In genomic region chr1:73807206-73807605, GRCm38 (mm10) we compare ENCODE assay signal across 18 mouse cellular contexts.
DNase-seq lines count a peak whose midpoint lies in the region; ATAC-seq and TF ChIP-seq lines count a peak whose summit lies in the region.
"Had no signal": no experiment of that assay in that cellular context is flagged by ENCODE, and none has a peak within 500 bp of the region (broad histone marks: within the 10 kb centered on the region; RNA-seq: fewer than 3 reads in every experiment).

No protein-coding gene starts in this region.

- no peak for TF ChIP-seq CTCF in lung, postnatal 0 days (IDR thresholded peaks at IDR 0.05)

- DNase-seq in heart, adult 11 months, result peak; percentile 89
- no peak for DNase-seq in heart, postnatal 4 days
- peak; percentile 41 for DNase-seq in lung, postnatal 0 days (ENCODE audit: low spot score)
- DNase-seq in lung, postnatal 4 days, result no peak
- peak; percentile 47 for DNase-seq in fat pad, adult 2 months (ENCODE audit: extremely low read depth, low read depth, low spot score)
- no peak for DNase-seq in layer of hippocampus, postnatal 25 days (ENCODE audit: extremely low spot score in 1 of 2, low spot score in 1 of 2)
- DNase-seq: adrenal gland, postnatal 36 days; cerebellum, adult 2 months; gastrocnemius, postnatal 10 days; heart, adult 2 months; heart, postnatal 36 days had no signal

- no peaks in the 10 kb centered on the region for H3K36me3 ChIP-seq in lung, postnatal 0 days (ENCODE audit: insufficient read depth, low read length)
- H3K36me3 ChIP-seq: embryonic facial prominence, embryonic 12.5 days; forebrain, embryonic 12.5 days; heart, embryonic 13.5 days; hindbrain, embryonic 12.5 days had no signal

- H3K4me2 ChIP-seq in lung, postnatal 0 days (replicated peaks; ENCODE audit: low read depth, low read length), result no peak overlapping the region
- H3K4me2 ChIP-seq: embryonic facial prominence, embryonic 12.5 days; forebrain, embryonic 12.5 days; heart, embryonic 13.5 days; hindbrain, embryonic 12.5 days had no signal

- no peaks in the 10 kb centered on the region for H3K9me3 ChIP-seq in lung, postnatal 0 days (ENCODE audit: low read length)
- H3K9me3 ChIP-seq: embryonic facial prominence, embryonic 12.5 days; forebrain, embryonic 12.5 days; heart, embryonic 13.5 days; hindbrain, embryonic 12.5 days had no signal

- no peaks in the 10 kb centered on the region for H3K4me1 ChIP-seq in lung, postnatal 0 days (ENCODE audit: insufficient read depth, low read depth, low read length)
- H3K4me1 ChIP-seq: embryonic facial prominence, embryonic 12.5 days; forebrain, embryonic 12.5 days; heart, embryonic 13.5 days; hindbrain, embryonic 12.5 days had no signal

- H3K27me3 ChIP-seq in lung, postnatal 0 days (replicated peaks; ENCODE audit: insufficient read depth, low read length), result no peaks in the 10 kb centered on the region
- H3K27me3 ChIP-seq: embryonic facial prominence, embryonic 12.5 days; forebrain, embryonic 12.5 days; hindbrain, embryonic 12.5 days had no signal

- H3K27ac ChIP-seq in lung, postnatal 0 days (ENCODE audit: low read length), result no peak overlapping the region
- H3K27ac ChIP-seq: embryonic facial prominence, embryonic 12.5 days; forebrain, embryonic 12.5 days; heart, adult 2 months; heart, embryonic 13.5 days; hindbrain, embryonic 12.5 days had no signal

- no peak overlapping the region for H3K9ac ChIP-seq in lung, postnatal 0 days (replicated peaks; ENCODE audit: low read depth)
- H3K9ac ChIP-seq: embryonic facial prominence, embryonic 12.5 days; forebrain, embryonic 12.5 days; heart, embryonic 13.5 days; hindbrain, embryonic 12.5 days had no signal

- no peak overlapping the region for H3K4me3 ChIP-seq in lung, postnatal 0 days (ENCODE audit: low read depth, low read length)
- H3K4me3 ChIP-seq: embryonic facial prominence, embryonic 12.5 days; forebrain, embryonic 12.5 days; heart, adult 2 months; heart, embryonic 13.5 days; hindbrain, embryonic 12.5 days had no signal

- WGBS in lung, postnatal 0 days, result 76% methylated on average over 3 of the region's 3 CpGs

- no peak for TF ChIP-seq EP300 in lung, postnatal 0 days (IDR thresholded peaks at IDR 0.05)

- ATAC-seq in lung, postnatal 0 days, result no peak
- ATAC-seq: forebrain, embryonic 16.5 days; hindbrain, embryonic 16.5 days; inflammation-experienced regulatory T-cells, adult 6 months had no signal

Comparison
In these comparisons a context has a peak if more than half of its experiments do, and no peak if none do; other contexts are left out.
1. DNase-seq: peak in heart, adult 11 months (single experiment), lung, postnatal 0 days (single experiment) and fat pad, adult 2 months (single experiment); none in heart, postnatal 4 days (single experiment), lung, postnatal 4 days (0 of 2) and layer of hippocampus, postnatal 25 days (0 of 2).